Mouse (Mus musculus) kidney, postnatal 25 days (tissue): ENCODE data around the gene Pabpn1l.

Experiments used
- DNase-seq, 2 experiments: peaks; one replicate each; pipeline ENCODE4 v3.0.0; 2021; ENCODE audit warnings: mixed read lengths in 2 of 2

The Pabpn1l gene

DNA sequence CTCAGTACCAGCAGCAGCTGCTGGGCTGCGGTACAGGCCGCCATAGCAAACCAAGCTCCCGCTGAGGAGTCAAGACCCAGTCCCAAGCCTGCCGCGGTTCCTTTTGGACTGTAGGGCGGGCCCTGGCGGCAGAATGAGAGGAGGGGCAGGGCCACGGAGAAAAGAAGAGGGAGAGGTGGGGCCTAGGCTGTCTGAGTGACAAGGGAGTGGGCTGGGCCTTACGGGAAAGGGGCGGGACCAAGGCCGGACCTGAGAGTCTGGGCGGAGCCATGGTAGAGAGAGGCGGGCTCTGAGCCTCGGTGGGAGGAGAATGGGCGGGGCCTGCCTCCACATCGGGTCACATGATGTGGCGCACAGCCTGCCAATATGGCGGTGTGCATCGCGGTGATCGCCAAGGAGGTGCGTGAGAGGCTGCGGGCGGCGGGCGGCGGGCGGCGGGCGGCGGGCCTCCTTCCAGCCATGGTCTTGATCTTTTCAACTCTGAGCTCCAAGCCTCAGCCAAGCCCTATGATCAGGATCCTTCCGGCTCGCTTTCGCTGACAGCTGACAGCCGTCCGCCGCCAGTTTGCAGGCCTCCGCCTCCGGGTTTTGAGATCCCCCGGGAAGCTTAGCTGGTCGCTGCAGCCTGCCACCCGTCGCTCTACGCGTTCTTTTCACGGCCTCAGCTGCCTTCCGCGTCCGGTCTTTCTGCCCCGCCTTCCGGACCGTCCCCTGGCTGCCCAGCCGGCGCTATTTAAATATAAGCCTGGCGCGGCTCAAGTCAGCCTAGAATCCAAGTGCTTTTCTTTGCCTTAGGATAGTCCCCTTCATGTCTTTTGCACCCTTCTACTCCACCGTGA lies 11.0 kb downstream of the Pabpn1l start, which contains the start of the genes Galns and Trappc2l:
Galns (minus strand) TSS at position 169 of the 839 bp plus-strand sequence.
Trappc2l (plus strand) TSS at position 346 of the 839 bp plus-strand sequence.
- peak; percentile 97 to 98 for DNase-seq

DNA sequence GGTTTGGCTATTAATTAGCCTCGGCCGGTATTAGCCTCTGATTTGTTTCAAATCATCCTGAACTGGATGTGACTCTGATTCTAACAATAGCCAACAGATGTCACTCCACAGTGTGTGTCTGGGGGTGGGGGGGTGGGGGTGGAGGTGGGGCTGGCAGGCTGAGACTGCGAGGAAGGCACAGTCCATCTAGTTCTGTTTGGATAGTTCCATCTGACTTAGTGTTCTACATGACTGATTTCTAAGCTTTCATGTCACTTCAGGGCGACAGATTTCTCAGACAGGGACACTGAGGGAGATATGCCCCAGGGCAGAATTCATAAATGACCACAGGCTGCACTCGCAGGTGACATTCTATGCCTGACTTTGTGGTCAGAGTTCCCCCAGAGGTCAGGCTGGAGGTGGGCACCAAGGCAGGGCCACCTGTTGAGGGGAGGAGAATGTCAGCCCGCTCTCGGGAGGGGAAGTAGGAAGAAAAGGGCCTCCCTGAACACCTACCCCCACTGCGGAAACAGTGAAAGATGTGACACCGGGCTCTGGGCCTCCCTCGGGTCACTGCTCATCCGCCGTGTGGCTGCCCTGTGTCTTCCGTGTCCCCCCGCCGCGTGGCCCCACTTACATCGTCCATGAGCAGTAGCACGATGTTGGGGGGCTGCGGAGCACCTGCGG lies 11.8 kb downstream of the Pabpn1l start:
- no peak for DNase-seq

DNA sequence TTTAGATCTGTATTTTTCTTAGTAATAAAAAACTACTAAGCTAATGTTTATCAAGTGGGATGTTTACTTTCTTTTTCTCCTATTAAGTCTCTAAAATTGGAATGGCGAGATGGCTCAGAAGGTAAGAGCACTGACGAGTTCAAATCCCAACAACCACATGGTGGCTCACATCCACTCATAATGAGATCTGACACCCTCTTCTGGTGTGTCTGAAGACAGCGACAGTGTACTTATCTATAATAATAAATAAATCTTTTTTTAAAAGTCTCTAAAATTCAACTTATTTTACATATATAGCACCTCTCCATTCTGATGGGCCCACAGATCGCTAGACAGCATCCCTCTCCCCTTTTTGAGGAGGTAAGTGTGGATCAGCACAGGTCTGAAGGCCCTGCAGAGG lies 12.3 kb downstream of the Pabpn1l start:
- DNase-seq: no peak

DNA sequence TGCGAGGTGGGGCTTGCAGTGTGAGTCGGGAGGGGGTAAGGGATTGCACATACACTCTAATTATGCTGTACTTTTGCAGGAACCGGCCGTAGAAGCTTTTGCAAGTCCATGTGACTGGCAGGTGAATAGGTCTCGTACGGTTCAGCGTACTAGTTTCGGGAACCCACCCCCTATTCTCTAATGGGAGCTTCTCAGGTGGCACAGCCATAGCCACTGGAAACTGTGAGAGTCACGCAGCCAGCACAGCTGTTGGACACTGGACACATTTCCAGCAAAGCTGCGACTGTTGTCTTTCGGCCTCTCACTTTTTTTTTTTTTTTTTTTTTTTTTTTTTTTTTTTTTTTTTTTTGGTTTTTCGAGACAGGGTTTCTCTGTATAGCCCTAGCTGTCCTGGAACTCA lies 15.7 kb downstream of the Pabpn1l start:
- DNase-seq: no peak

DNA sequence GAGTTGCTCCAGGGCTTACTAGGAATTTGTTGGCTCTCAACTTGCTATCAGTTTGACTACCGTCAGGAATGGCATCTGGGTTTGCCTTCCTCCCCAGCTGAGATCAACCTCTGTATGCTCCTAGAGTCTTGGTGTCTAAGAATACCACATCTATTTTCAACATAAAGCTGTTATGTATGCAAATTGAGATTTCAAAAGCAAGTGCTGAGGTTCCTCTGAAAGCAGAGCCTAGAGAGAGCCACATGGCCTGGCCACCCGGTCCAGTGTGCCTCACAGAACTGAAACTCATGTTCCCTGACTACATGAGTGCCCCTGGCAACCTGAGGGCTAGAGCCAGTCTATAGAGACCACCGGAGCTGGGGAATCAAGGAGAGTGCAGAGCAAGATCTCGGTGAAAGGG lies 17.2 kb downstream of the Pabpn1l start:
- no peak for DNase-seq

DNA sequence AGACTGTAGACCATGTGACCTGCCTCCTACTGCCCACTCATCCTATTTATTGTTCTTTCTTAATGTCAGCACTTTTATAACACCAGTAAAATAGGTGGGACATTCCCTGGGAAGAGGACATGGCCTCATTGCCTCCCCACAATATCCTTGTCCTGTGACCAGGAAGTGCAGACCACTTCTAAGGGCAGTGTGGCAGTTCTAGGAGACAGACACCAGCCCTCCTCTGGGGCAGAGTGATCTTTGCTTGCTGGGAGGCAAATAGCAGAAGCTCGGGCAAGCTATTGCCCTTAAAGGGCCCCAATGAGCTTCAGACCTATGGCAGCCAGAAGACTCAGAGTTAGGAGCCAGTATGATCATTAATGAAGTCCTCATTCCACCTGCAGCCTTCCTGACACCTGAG lies 17.9 kb downstream of the Pabpn1l start:
- DNase-seq: no peak

DNA sequence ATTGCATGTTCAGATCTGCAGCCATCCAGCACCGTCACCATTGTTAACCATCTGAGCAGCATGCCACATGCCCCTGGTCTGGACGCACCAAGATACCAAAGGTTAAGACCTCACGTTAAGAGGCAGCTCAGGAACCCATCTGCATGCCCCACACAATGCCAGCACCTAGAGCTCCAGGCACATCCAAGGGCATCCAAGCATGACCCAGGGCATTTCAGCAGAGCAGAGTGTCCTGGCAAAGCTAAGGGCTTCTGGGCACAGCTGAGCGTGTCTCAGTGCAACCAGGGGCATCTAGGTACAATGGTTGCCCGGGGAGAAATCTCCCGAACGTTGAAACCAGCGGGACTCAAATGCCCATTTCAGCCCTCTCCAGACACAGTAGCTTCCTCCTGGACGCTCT lies 21.9 kb downstream of the Pabpn1l start:
- peak; percentile 66 to 89 for DNase-seq

DNA sequence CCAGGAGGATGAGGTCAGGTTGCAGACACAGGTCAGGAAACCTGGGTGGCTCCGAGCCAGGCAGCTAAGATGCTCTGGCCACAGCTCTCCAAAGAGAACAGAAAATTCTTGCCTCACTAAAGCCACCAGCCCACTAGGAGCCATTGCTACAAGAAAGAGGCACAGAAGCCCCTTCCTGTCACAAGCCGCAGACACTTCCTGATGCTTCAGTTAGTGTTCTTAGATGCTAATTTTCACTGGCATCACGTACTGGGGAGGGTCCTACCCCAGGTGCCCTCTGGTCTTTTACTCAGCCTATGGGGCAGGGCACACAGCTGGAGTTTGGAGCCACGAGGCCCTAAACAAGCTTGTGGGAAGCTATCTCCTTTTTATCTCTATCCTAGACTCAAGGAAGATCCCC lies 26.5 kb downstream of the Pabpn1l start:
- no peak for DNase-seq

DNA sequence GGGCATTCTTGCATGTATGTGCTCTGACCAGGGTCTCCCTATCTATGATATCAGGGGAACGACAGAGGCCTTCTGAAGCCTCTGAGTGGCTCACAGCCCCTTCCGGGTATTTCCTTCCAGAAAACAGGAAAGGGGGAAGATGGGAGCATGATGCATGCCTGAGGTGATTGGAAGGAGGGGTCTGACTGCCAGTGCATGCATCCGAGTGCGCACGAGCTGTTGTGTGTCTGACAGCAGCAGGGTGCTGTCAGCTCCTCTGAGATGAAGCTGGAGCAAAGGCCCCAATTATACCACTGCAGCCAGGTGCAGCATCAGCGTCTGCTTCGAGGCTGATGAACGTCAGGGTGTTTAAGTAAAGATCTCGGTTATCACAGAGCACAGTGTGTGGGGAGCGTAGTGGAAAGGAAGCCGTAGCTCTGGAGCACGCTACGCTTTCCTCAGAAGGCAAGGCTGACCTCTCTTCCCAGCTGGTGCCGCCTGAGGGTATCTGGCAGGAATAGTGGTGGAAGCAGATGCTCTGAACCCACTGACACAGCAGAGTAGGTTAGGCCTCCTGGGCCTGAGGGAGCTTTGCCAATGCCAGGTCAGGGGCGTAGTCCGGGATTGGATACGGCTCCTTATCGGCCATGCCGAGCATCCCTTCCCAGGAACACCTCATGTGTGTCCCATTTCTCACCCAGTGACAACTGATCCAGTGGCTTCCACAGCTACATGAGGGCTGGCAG lies 28.6 kb downstream of the Pabpn1l start:
- DNase-seq: no peak

DNA sequence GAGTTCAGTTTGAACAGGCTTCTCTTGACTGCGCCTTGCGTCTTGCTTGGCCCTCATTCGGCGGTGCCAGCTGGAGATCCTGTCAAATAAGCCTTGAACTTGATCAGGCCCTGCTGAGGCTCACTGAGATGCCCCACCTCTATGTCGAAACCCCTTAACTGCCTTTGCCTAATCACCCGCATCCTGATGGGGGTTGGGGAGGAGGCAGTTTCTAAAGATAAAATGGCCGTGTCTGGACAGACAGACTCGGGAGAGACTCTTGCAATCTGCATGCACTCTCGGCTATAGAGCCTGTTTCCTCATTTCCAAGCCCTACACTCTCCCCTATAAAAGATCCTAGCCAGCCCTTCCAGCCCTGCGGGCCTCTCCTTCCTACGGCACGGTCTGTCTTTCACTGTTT lies 29.3 kb downstream of the Pabpn1l start:
- DNase-seq: no peak

DNA sequence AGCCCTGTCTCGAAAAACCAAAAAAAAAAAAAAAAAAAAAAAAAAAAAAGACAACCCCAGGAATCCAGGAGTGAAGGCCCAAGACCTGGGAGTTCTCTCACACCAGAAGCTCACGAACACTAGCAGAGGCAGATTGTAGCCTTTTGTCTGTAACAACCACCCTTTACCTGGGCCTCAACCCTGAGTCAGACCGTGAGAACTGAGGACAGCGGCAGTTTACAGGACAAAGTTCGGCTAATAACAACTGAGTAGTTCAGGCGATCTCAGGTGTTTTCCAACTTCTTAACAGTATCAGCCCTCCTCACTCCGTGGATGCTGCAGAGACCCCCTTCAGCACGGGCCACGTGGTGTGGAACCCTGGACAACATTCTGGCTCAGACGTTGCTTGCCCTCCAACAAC lies 35.8 kb downstream of the Pabpn1l start:
- DNase-seq: no peak

DNA sequence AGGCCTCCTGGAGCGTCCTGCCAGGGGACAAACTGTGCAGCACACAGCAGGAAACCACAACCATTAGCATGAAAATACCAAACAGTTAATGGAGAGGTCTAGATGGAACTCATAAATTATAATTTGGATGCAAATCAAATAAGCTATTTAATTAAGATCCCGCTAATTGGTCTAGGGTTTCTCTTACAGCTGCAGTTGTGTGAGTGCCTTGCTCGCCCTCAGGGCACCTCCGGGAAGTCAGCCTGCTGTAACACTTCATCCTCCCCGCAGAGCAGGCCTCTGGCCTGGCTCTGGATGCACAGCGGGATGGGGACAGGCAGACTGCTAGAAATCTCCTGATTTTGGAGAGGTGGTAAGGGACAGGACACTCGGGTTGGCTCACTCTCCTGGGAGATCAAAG lies 36.4 kb downstream of the Pabpn1l start:
- no peak for DNase-seq

DNA sequence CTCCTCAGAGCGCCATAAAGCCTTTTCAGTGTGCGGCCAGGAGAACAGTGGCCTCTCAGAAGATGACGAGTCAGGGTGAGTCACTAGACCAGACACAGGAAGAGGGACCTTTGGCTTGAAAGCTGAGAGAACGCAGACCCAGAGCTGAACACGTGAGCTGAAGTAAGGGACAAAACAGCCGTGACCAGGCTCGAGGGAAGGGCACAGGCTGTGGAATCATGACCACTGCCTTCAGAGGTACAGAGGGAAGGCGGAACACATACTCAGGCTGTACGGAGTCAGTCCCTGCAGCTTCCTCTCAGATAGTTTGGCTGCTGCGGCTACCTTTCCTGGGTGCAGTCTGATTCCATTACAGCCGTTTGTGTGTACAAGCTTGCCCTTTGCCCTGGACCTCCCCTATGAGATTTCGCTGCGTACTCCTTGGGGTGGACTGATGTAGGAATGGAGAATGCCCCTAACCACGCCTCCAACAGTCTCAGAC lies 37.1 kb downstream of the Pabpn1l start:
- DNase-seq: no peak

DNA sequence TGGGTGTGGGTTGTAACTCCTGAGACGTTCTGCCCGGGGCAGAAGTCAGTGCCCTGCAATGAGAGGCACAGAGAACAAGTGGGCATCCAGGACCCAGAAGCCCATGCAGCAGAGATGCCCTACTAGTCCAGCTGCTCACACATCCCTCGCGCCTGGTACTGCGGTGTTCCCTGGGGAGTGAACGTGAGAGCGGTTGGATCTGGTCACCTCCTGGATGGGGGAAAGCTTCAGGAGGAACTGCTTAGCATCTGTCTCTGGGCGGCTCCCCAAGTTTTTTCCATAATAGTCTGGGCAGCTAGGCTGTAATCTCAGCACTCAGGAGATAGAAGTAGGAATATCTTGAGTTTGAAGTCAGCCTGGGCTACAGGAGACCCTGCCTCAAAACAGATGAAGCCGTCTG lies 37.6 kb downstream of the Pabpn1l start:
- no peak for DNase-seq

DNA sequence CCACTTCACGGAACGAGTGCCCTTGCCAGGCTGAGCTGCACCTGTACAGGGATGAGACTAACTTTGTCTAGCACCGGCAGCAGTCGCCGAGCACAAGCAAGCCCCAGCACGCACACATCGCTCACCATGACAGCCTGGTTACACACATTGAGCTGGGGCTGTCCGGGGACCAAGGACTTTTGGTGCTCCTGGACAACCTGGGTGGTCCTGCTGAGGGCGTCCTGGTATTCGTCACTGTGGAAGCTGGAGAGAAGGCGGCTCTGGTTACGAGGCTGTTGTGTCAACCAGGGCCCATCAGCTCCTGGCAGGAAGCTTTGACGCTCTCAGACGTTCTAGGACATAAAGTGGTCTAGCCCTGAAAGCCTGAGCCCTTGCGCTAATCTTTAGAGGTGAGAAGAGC lies 41.6 kb downstream of the Pabpn1l start:
- DNase-seq: no peak

DNA sequence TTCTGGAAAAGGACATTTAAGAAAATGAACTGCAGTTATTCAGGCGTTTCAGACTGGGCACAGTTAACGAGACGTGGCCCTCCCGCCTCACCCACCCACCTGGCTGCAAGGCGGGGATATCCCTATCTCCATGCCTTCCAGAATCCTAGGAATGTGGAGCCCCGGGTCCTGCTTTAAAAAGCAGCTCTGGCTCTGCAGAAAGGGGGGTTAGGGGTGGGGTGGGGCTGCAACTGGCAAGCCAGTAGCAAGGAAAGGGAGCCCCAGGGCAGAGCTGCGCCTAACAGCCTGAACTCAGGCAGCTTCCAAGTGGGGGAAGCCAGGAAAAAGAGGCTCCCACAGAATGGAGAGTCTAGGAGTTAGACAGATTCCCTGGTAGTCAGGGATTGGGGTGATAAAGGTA lies 43.3 kb downstream of the Pabpn1l start:
- peak in 1 of 2 experiments; percentile 58 for DNase-seq

DNA sequence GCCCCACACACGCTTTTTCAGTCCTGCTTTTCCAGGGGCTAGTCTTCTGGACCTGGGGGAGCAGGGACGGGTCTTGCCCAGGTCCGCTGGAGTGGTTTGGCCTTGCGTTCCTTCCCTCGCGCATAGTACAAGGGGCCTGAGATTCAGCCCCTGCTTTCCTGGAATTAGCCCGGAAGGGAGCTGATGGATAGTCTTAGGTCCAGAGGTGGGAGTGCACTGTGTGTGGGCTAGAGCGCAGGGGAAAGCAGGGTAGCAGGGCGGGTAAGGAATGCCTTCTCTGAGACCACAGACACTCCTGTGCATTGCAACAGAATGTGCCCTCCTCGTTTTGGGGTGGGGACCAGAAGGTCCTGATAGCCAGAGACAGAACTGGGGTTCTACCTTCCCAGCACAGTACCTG lies 45.4 kb downstream of the Pabpn1l start:
- no peak for DNase-seq

DNA sequence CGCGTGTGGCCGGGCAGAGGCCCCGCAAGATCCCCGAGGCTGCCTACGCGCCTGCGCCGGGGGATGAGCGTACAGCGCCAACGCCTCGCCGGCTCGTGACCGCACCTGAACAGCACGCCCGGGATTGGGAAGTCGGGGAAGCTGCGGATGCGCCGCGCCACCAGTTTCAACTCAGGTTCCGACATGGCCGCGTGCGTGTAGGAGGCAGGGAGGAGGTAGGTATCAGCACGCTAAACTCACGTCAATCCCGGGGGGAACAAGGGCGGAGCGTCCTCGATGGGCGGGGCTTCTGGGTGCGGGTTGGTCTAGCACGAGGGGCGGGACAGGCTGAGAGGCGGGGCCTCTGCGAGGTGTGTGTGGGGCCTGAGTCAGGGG lies 45.9 kb downstream of the Pabpn1l start, which contains the start of gene Aprt:
Aprt (minus strand) TSS at position 262 of the 375 bp plus-strand sequence.
- DNase-seq: peak; percentile 97 to 98

DNA sequence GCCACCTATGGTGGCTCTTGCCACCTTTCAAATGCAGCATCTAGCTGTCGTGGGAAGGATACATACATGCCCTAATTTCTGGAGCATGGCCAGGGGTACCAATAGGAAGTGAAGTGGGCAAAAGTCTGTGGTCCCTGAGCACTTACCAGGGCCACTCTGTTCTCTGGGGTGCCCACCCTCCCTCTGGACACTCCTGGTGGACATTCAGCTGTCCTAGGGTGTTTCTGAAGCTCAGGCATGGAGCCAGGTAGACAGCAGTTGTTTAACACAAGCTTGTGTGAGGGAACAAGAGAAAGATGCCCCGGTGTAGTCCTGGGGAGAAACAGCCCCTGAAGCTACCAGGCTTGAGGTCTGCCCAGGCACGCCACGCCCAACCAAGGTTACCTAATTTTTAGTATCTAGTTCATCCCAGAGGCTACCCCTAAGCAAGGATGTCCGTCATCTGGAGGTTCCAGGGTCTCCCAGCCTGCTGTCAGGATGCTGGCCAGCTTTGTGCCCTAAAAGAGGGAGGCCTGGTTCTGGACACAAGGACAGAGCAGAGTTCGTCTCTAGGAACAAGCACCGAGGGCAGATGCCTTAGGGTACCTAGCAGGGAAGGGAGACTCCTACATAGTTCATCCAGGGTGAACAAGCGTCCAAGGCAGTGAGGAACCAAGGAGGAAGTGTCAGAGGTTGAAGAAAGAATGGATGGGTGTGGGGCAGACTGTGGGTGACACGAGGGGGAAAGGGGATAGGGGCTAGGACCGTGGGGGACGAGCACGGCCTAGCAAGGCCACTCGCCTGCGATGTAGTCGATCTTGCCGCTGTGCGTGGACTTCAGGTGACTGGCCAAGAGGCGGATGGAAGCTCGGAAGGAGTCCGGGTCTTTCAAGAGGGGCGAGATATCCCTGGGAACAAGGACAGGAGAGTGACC lies 46.5 kb downstream of the Pabpn1l start:
- no peak for DNase-seq

DNA sequence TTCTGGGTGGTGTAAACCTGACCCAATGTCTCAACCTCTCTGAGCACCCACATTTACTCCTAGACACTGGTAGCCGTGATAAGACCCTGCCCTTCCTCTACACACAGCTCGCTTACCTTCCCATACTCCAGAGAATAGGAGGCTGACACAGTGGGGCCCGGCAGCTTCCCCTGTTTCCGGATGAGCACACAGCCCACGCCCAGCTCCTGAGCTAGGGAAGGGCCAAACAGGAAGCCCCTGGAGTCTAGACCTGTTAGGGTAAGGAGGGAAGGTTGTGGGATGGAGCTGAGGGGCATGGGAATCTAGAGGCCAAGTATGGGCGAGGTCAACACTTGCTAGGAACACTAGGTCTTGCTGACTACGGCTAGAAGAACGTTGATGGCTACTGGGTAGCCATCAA lies 47.3 kb downstream of the Pabpn1l start:
- DNase-seq: no peak

DNA sequence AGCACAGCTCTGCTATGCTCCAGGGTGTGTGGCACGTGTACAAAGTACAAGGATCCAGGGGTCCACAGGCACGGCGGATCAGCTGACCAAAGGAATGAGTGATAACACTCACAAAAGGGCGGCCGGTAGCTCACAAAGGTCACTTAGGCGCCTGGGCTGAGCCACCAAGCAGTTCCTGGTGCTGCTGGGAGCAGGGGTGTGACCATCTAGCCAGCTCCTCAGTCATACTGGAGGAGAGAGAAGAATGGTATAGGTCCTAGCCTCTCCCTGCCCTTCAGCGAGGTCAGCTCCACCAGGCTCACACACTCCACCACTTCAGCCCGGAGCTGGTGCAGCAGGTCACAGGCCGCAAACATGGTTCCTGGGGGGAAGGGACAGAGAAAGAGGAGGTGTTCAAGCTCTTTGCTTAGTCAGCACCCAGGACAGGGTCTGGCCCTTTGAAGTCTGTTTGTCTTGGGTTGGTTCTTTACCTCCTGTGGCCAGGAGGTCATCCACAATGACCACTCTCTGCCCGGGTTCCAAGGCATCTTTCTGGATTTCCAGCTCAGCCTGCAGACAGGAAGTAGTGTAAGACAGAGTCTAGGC lies 47.8 kb downstream of the Pabpn1l start:
- peak; percentile 34 to 71 for DNase-seq

DNA sequence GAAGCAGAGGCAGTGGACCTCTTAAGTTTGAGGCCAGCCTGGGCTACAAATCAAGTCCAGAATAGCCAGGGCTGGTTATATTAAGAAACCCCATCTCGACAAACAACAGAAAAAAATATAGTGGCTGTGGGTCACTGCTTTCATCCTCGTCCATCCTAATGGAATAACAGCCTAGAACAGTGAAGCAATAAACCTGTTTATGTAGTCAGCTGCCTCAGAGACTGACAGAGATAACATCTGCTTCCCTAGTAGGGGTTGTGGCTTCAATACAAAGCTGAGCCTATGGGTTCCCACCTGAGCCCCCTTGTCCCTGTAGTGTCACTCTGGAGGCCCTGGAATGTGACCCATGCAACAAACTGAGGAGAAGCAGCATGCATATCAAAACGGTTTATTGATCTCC lies 48.3 kb downstream of the Pabpn1l start:
- DNase-seq: no peak
